Mouse (Mus musculus) heart, embryonic 11.5 days (tissue): ENCODE data around the gene Tcte2. TPM values are rescaled to one million over a fixed set of nuclear protein-coding genes. Genes with fewer than 3 reads are reported as not detected.
"Not testable (repeated sequence)": the region's sequence is repeated elsewhere in the genome, so short reads cannot be mapped to it uniquely, and the experiment has no call there.

Experiments
- ATAC-seq: fragments of 200-750 bp; cut with Nextera tagmentation; replicated peaks from 2 replicates; pipeline ENCODE4 v1.8.0; 2017; ENCODE audit warnings: moderate library complexity; ENCODE audit not compliant: insufficient number of reproducible peaks, low FRiP score, low TSS enrichment
- H3K27ac ChIP-seq: fragments of 300-500 bp; sonication (generic); 2 replicates; pipeline ENCODE4 v1.5.1; 2014; ENCODE audit warnings: mild to moderate bottlenecking, low read depth, low read length
- H3K27me3 ChIP-seq: fragments of 300-500 bp; sonication (generic); 2 replicates; pipeline ENCODE4 v1.6.1; 2014; ENCODE audit warnings: mild to moderate bottlenecking, low read length, mixed read lengths; ENCODE audit not compliant: control insufficient read depth, insufficient read depth
- H3K36me3 ChIP-seq: fragments of 300-500 bp; sonication (generic); 2 replicates; pipeline ENCODE4 v1.6.1; 2014; ENCODE audit warnings: mild to moderate bottlenecking, low read length, moderate library complexity, mixed read lengths; ENCODE audit not compliant: control insufficient read depth, insufficient read depth
- H3K4me1 ChIP-seq: fragments of 300-500 bp; sonication (generic); 2 replicates; pipeline ENCODE4 v1.6.1; 2014; ENCODE audit warnings: low read length; ENCODE audit not compliant: control insufficient read depth, insufficient read depth
- H3K4me2 ChIP-seq: fragments of 300-500 bp; sonication (generic); 2 replicates; pipeline ENCODE4 v1.6.1; 2014; ENCODE audit warnings: mild to moderate bottlenecking, moderate library complexity
- H3K4me3 ChIP-seq: fragments of 300-500 bp; sonication (generic); 2 replicates; pipeline ENCODE4 v1.5.1; 2014; ENCODE audit warnings: low read depth, low read length
- H3K9ac ChIP-seq: fragments of 300-500 bp; sonication (generic); 2 replicates; pipeline ENCODE4 v1.6.1; 2014; ENCODE audit warnings: mild to moderate bottlenecking, low read depth, low read length, moderate library complexity
- H3K9me3 ChIP-seq: fragments of 300-500 bp; sonication (generic); replicated peaks from 2 replicates; pipeline ENCODE4 v1.6.1; 2016; ENCODE audit warnings: low read length; ENCODE audit not compliant: control insufficient read depth
- WGBS: fragments of 180-500 bp; shearing (Covaris S2); extraction: QIAGEN DNeasy Blood & Tissue Kit; methylation state at CpG from one replicate; pipeline ENCODE4 v1.1.7; 2014; ENCODE audit not compliant: insufficient replicate concordance; 5-methylcytosine and 5-hydroxymethylcytosine counted together
- polyA plus RNA-seq: library from polyadenylated mRNA; unstranded; fragments of >200 nt; fragmentation: Nextera tagmentation; extraction: Ambion mirVana; gene quantifications from 2 replicates; pipeline ENCODE4 v1.2.1, GENCODE M21; 2014

Gene Tcte2
- 2.5 and 5.5 TPM in 2 replicates for polyA plus RNA-seq

GRCm38 (mm10) chr17:13761179-13761913 lies at the start of gene Tcte2:
Gene Tcte2 (minus strand): TSS chr17:13761825.
- ATAC-seq = peak; percentile 3; the same call in 1 of the 2 replicates
- Histone ChIP-seq H3K4me3 (peak within 1 kb of the TSS; percentile 89), H3K4me2 (peak within 1 kb of the TSS; percentile 86), H3K9me3 (no peaks in the 10 kb centered on the region), H3K36me3 (no peaks in the 10 kb centered on the region), H3K9ac (peak within 1 kb of the TSS; percentile 95), H3K27me3 (no peaks in the 10 kb centered on the region), H3K27ac (peak within 1 kb of the TSS; percentile 94), H3K4me1 (peaks cover 19% of the 10 kb centered on the region; the same call in 1 of the 2 replicates)
- under 1% methylated on average over 74 of the region's 74 CpGs for WGBS

- ATAC-seq = no peak
- H3K36me3 ChIP-seq = peaks cover 15% of the 10 kb centered on the region
Measured at GRCm38 (mm10) chr17:13806016-13806415, 44.4 kb upstream of the Tcte2 start.

GRCm38 (mm10) chr17:13802836-13803408 lies 41.3 kb upstream of the Tcte2 start:
- Histone ChIP-seq H3K36me3 (peaks cover 11% of the 10 kb centered on the region), H3K9me3 (no peaks in the 10 kb centered on the region), H3K9ac (no peak overlapping the region), H3K27ac (no peak overlapping the region), H3K4me2 (no peak overlapping the region), H3K4me3 (no peak overlapping the region), H3K27me3 (no peaks in the 10 kb centered on the region), H3K4me1 (peaks cover 2% of the 10 kb centered on the region; the same call in 1 of the 2 replicates)
- no peak for ATAC-seq
- WGBS = 65% methylated on average over 2 of the region's 2 CpGs

More at GRCm38 (mm10) chr17:13806016-13806415, 44.4 kb upstream of the Tcte2 start:
- Histone ChIP-seq H3K4me1 (peaks cover 2% of the 10 kb centered on the region; the same call in 1 of the 2 replicates), H3K27me3 (no peaks in the 10 kb centered on the region), H3K27ac (no peak overlapping the region), H3K4me2 (no peak overlapping the region), H3K9me3 (no peaks in the 10 kb centered on the region), H3K9ac (no peak overlapping the region), H3K4me3 (no peak overlapping the region)
- 93% methylated on average over 1 of the region's 1 CpGs for WGBS

DNA sequence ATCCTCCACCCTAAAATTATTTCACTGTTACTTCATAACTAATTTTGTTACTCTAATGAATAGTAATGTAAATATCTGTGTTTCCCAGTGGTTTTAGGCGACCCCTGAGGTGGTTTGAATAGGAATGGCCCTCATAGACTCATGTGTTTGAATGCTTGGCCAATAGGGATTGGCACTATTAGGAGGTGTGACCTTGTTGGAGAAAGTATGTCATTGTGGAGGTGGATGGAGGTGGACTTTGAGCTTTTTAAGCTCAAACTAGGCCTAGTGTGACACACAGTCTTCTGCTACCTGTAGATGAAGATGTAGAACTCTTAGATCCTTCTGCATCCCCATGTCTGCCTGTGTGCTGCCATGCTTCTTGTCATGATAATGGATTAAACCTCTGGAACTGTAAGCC lies 36.1 kb upstream of the Tcte2 start:
- Histone ChIP-seq H3K4me1 (peaks cover 2% of the 10 kb centered on the region; the same call in 1 of the 2 replicates), H3K4me3 (no peak overlapping the region), H3K9me3 (no peaks in the 10 kb centered on the region), H3K4me2 (no peak overlapping the region), H3K27me3 (no peaks in the 10 kb centered on the region), H3K27ac (no peak overlapping the region), H3K9ac (no peak overlapping the region), H3K36me3 (no peaks in the 10 kb centered on the region)
- 62% methylated on average over 1 of the region's 1 CpGs for WGBS
- ATAC-seq = no peak

DNA sequence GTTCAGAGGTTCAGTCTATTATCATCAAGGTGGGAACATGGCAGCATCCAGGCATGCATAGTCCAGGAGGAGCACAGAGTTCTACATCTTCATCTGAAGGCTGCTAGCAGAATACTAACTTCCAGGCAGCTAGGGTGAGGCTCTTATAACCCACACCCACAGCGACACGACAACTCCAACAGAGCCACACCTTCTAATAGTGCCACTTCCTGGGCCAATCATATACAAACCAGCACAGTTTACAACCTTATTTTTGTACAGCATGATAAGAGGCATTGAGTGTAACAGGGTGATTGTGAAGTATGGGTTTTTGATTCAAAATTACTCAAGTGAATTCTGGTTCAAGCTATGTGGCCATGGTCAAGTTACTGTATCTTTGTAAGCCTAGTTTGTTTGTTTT lies 28.4 kb upstream of the Tcte2 start:
- not testable (repeated sequence) for ATAC-seq, H3K4me3 ChIP-seq, H3K27me3 ChIP-seq, H3K27ac ChIP-seq, H3K4me2 ChIP-seq, H3K36me3 ChIP-seq, H3K9me3 ChIP-seq, H3K4me1 ChIP-seq, H3K9ac ChIP-seq
- 86% methylated on average over 2 of the region's 2 CpGs for WGBS

DNA sequence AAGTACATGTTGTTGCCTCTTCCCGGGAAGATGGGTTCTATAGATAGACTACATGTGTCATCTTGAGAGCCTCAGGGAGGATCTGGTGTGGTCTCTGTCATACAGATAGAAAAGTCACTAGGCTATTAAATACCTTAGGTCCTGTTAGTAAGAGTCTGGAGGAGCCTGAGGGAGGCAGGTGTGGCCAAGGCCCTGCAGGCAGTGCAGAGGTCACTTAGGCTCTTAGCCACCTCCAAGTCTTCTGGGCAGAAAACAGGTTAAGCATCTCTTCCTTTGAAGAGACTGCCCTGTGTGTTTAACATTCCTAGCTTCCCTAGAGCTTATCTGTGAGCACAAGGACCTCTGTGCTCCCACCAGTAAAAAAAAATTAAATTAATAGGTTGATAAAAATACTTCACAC lies 21.8 kb upstream of the Tcte2 start:
- no peaks in the 10 kb centered on the region for H3K36me3 ChIP-seq
- no peak for ATAC-seq
- no peaks in the 10 kb centered on the region for H3K27me3 ChIP-seq
- WGBS = 28% methylated on average over 1 of the region's 1 CpGs
- H3K27ac ChIP-seq = no peak overlapping the region
- H3K9me3 ChIP-seq = no peaks in the 10 kb centered on the region
- peaks cover 14% of the 10 kb centered on the region; the same call in 1 of the 2 replicates for H3K4me1 ChIP-seq
- no peak overlapping the region for H3K4me2 ChIP-seq
- no peak overlapping the region for H3K9ac ChIP-seq
- no peak overlapping the region for H3K4me3 ChIP-seq

DNA sequence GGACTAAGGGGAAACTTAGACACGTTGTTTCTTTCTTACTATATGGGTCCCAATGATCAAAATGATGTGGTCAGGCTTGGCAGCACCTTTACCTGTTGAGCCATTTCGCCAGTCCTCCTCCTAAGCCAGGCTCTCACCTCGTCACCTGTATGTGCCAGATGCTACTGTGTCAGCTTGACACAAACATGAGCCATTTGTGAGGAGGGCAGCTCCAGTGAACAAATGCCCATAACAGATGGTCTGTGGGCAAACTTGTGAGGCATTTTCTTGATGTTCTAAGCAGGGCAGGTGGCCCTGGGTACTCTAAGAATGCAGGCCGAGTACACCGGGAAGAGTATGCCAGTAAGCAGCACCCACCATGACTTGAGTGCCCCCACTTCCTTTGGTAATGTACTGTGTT lies 20.3 kb upstream of the Tcte2 start:
- no peak for ATAC-seq
- WGBS = 79% methylated on average over 5 of the region's 5 CpGs
- Histone ChIP-seq H3K9ac (no peak overlapping the region), H3K36me3 (no peaks in the 10 kb centered on the region), H3K9me3 (no peaks in the 10 kb centered on the region), H3K27ac (no peak overlapping the region), H3K4me1 (peaks cover 22% of the 10 kb centered on the region), H3K4me3 (no peak overlapping the region), H3K4me2 (no peak overlapping the region), H3K27me3 (no peaks in the 10 kb centered on the region)

DNA sequence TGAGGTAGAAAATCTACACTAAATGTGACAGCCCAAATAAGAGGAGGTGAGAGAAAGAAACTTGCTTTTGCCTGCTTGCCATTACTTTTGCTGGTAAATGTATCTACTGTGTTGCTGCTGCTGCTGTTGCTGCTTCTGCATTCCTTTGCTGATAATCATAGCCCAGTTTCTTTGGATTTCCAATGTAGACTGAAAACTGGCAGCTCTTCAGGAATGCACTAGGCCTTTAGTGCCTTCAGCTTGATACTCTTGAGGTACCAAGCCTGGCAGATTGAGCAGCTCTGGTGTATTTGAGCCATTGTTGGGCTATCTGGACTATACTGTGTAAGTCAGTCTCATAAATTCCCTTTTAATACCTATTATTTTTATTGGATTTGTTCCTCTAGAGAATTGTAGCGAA lies 17.2 kb upstream of the Tcte2 start:
- Histone ChIP-seq H3K4me2 (no peak overlapping the region), H3K4me1 (peaks cover 18% of the 10 kb centered on the region), H3K4me3 (no peak overlapping the region), H3K27me3 (no peaks in the 10 kb centered on the region), H3K9me3 (no peaks in the 10 kb centered on the region), H3K36me3 (no peaks in the 10 kb centered on the region), H3K9ac (no peak overlapping the region), H3K27ac (no peak overlapping the region)
- no peak for ATAC-seq
- WGBS = 93% methylated on average over 1 of the region's 1 CpGs
